Mouse (Mus musculus): ENCODE measurements around the gene Mrpl58.
A peak's percentile ranks its signal among the peaks of the same experiment; 100 is the strongest.

The Mrpl58 gene

GRCm38 (mm10) chr11:115403338-115404124 lies at the start of gene Mrpl58:
TSS of gene Mrpl58 (plus strand) at chr11:115403752.
- peak; percentile 70 for DNase-seq (ENCODE audit: low read depth, low spot score)

GRCm38 (mm10) chr11:115354183-115354582 lies 49.4 kb upstream of the Mrpl58 start:
- peak; percentile 56 for DNase-seq (ENCODE audit: low read depth, low spot score)

GRCm38 (mm10) chr11:115358468-115358867 lies 45.1 kb upstream of the Mrpl58 start:
- peak; percentile 36 for DNase-seq (ENCODE audit: low read depth, low spot score)

GRCm38 (mm10) chr11:115359293-115359692 lies 44.3 kb upstream of the Mrpl58 start:
- no peak for DNase-seq (ENCODE audit: low read depth, low spot score)

GRCm38 (mm10) chr11:115359726-115360125 lies 43.8 kb upstream of the Mrpl58 start:
- DNase-seq (ENCODE audit: low read depth, low spot score): no peak

GRCm38 (mm10) chr11:115364136-115364535 lies 39.4 kb upstream of the Mrpl58 start:
- no peak for DNase-seq (ENCODE audit: low read depth, low spot score)

GRCm38 (mm10) chr11:115366039-115366705 lies 37.4 kb upstream of the Mrpl58 start:
- DNase-seq (ENCODE audit: low read depth, low spot score): no peak

- DNase-seq (ENCODE audit: low read depth, low spot score): no peak
Observed at GRCm38 (mm10) chr11:115366706-115367394, 36.7 kb upstream of the Mrpl58 start.

- DNase-seq (ENCODE audit: low read depth, low spot score): peak; percentile 29
Observed at GRCm38 (mm10) chr11:115367395-115367944, 36.1 kb upstream of the Mrpl58 start, which contains the start of gene Hid1. TSS of gene Hid1 (minus strand) at chr11:115367756.

- DNase-seq (ENCODE audit: low read depth, low spot score): no peak
Observed at GRCm38 (mm10) chr11:115370368-115370767, 33.2 kb upstream of the Mrpl58 start.

GRCm38 (mm10) chr11:115371354-115371753 lies 32.2 kb upstream of the Mrpl58 start:
- DNase-seq (ENCODE audit: low read depth, low spot score): no peak

- DNase-seq (ENCODE audit: low read depth, low spot score): no peak
Observed at GRCm38 (mm10) chr11:115372015-115372414, 31.5 kb upstream of the Mrpl58 start.

- DNase-seq (ENCODE audit: low read depth, low spot score): no peak
Observed at GRCm38 (mm10) chr11:115372737-115373136, 30.8 kb upstream of the Mrpl58 start.

- no peak for DNase-seq (ENCODE audit: low read depth, low spot score)
Observed at GRCm38 (mm10) chr11:115373805-115374694, 29.5 kb upstream of the Mrpl58 start.

- DNase-seq (ENCODE audit: low read depth, low spot score): no peak
Observed at GRCm38 (mm10) chr11:115374695-115375425, 28.7 kb upstream of the Mrpl58 start.

GRCm38 (mm10) chr11:115376722-115377121 lies 26.8 kb upstream of the Mrpl58 start:
- DNase-seq (ENCODE audit: low read depth, low spot score): no peak

GRCm38 (mm10) chr11:115377254-115377653 lies 26.3 kb upstream of the Mrpl58 start:
- DNase-seq (ENCODE audit: low read depth, low spot score): no peak

- no peak for DNase-seq (ENCODE audit: low read depth, low spot score)
Observed at GRCm38 (mm10) chr11:115377854-115378253, 25.7 kb upstream of the Mrpl58 start.

- DNase-seq (ENCODE audit: low read depth, low spot score): no peak
Observed at GRCm38 (mm10) chr11:115381276-115381675, 22.3 kb upstream of the Mrpl58 start.
